Mouse (Mus musculus) hindbrain, embryonic 12.5 days (tissue): ENCODE results near the gene Myo16. TPM values are rescaled to one million over a fixed set of nuclear protein-coding genes. Genes with fewer than 3 reads are reported as not detected.

ENCODE experiments used
- ATAC-seq: fragments of 200-750 bp; cut with Nextera tagmentation; 2 replicates; pipeline ENCODE4 v1.8.0; 2017; ENCODE audit warnings: moderate TSS enrichment; ENCODE audit not compliant: low FRiP score
- H3K27ac ChIP-seq: fragments of 300-500 bp; sonication (generic); 2 replicates; pipeline ENCODE4 v1.5.1; 2016; ENCODE audit warnings: mild to moderate bottlenecking
- H3K27me3 ChIP-seq: fragments of 300-500 bp; sonication (generic); 2 replicates; pipeline ENCODE4 v1.6.1; 2016; ENCODE audit warnings: mild to moderate bottlenecking
- H3K36me3 ChIP-seq: fragments of 300-500 bp; sonication (generic); 2 replicates; pipeline ENCODE4 v1.6.1; 2016; ENCODE audit warnings: mild to moderate bottlenecking
- H3K4me1 ChIP-seq: fragments of 300-500 bp; sonication (generic); 2 replicates; pipeline ENCODE4 v1.6.1; 2016
- H3K4me2 ChIP-seq: fragments of 300-500 bp; sonication (generic); replicated peaks from 2 replicates; pipeline ENCODE4 v1.6.1; 2016; ENCODE audit warnings: mild to moderate bottlenecking
- H3K4me3 ChIP-seq: fragments of 300-500 bp; sonication (generic); 2 replicates; pipeline ENCODE4 v1.5.1; 2016; ENCODE audit warnings: mild to moderate bottlenecking
- H3K9ac ChIP-seq: fragments of 300-500 bp; sonication (generic); 2 replicates; pipeline ENCODE4 v1.6.1; 2016; ENCODE audit warnings: mild to moderate bottlenecking, moderate library complexity
- H3K9me3 ChIP-seq: fragments of 300-500 bp; sonication (generic); replicated peaks from 2 replicates; pipeline ENCODE4 v1.6.1; 2016; ENCODE audit warnings: mild to moderate bottlenecking
- WGBS: fragments of 180-500 bp; shearing (Covaris S2); methylation state at CpG from one replicate; pipeline ENCODE4 v1.1.7; 2016; 5-methylcytosine and 5-hydroxymethylcytosine counted together
- polyA plus RNA-seq: library from polyadenylated mRNA; unstranded; fragments of >200 nt; fragmentation: Nextera tagmentation; extraction: Ambion mirVana; gene quantifications from 2 replicates; pipeline ENCODE4 v1.2.1, GENCODE M21; 2016

The Myo16 gene
- polyA plus RNA-seq, 1 experiment from 2014 or later = 4.3 TPM

- Histone ChIP-seq H3K27me3 (no peaks in the 10 kb centered on the region), H3K4me3 (no peak overlapping the region), H3K9me3 (no peaks in the 10 kb centered on the region), H3K4me1 (no peaks in the 10 kb centered on the region), H3K4me2 (no peak overlapping the region), H3K36me3 (peaks cover 3% of the 10 kb centered on the region; the same call in 1 of the 2 replicates), H3K27ac (no peak overlapping the region), H3K9ac (no peak overlapping the region)
- no peak for ATAC-seq
- 91% methylated on average over 10 of the region's 10 CpGs for WGBS
These were observed 421.5 kb downstream of the Myo16 start for GRCm38 (mm10) chr8:10575244-10575643.

- Histone ChIP-seq H3K27me3 (no peaks in the 10 kb centered on the region), H3K4me1 (peaks cover 15% of the 10 kb centered on the region), H3K4me2 (no peak overlapping the region; the same call in 1 of the 2 replicates), H3K36me3 (no peaks in the 10 kb centered on the region), H3K4me3 (no peak overlapping the region), H3K9ac (no peak overlapping the region), H3K27ac (no peak overlapping the region), H3K9me3 (no peaks in the 10 kb centered on the region)
- 39% methylated on average over 10 of the region's 14 CpGs for WGBS
- ATAC-seq = 0 out of 2 replicates have a peak, but pooled peaks have one; percentile 68
These were observed 433.4 kb downstream of the Myo16 start for GRCm38 (mm10) chr8:10586956-10587744.

GRCm38 (mm10) chr8:10589422-10589933 lies 435.8 kb downstream of the Myo16 start:
- peaks cover 15% of the 10 kb centered on the region for H3K4me1 ChIP-seq
- H3K27me3 ChIP-seq = no peaks in the 10 kb centered on the region
- H3K4me2 ChIP-seq = no peak overlapping the region
- no peak overlapping the region for H3K27ac ChIP-seq
- H3K9me3 ChIP-seq = no peaks in the 10 kb centered on the region
- H3K36me3 ChIP-seq = no peaks in the 10 kb centered on the region
- no peak overlapping the region for H3K9ac ChIP-seq
- ATAC-seq = no peak
- WGBS = 84% methylated on average over 11 of the region's 11 CpGs
- H3K4me3 ChIP-seq = no peak overlapping the region

- Histone ChIP-seq H3K4me3 (no peak overlapping the region), H3K27me3 (no peaks in the 10 kb centered on the region), H3K4me2 (no peak overlapping the region), H3K4me1 (no peaks in the 10 kb centered on the region; the same call in 1 of the 2 replicates), H3K9me3 (no peaks in the 10 kb centered on the region), H3K9ac (no peak overlapping the region), H3K36me3 (no peaks in the 10 kb centered on the region), H3K27ac (no peak overlapping the region)
- no peak for ATAC-seq
- 87% methylated on average over 6 of the region's 6 CpGs for WGBS
These were observed 439.2 kb downstream of the Myo16 start for GRCm38 (mm10) chr8:10592917-10593316.

- no peaks in the 10 kb centered on the region for H3K9me3 ChIP-seq
- no peaks in the 10 kb centered on the region for H3K27me3 ChIP-seq
- 89% methylated on average over 3 of the region's 3 CpGs for WGBS
- no peak overlapping the region for H3K4me2 ChIP-seq
- no peak overlapping the region for H3K4me3 ChIP-seq
- no peak overlapping the region for H3K27ac ChIP-seq
- H3K9ac ChIP-seq = no peak overlapping the region
- no peaks in the 10 kb centered on the region; the same call in 1 of the 2 replicates for H3K4me1 ChIP-seq
- H3K36me3 ChIP-seq = no peaks in the 10 kb centered on the region
- ATAC-seq = no peak
These were observed 442.6 kb downstream of the Myo16 start for GRCm38 (mm10) chr8:10596353-10596752.

- ATAC-seq = no peak
- 86% methylated on average over 5 of the region's 5 CpGs for WGBS
- Histone ChIP-seq H3K9me3 (no peaks in the 10 kb centered on the region), H3K4me2 (no peak overlapping the region), H3K4me1 (no peaks in the 10 kb centered on the region; the same call in 1 of the 2 replicates), H3K9ac (no peak overlapping the region), H3K27me3 (no peaks in the 10 kb centered on the region), H3K36me3 (no peaks in the 10 kb centered on the region), H3K4me3 (no peak overlapping the region), H3K27ac (no peak overlapping the region)
These were observed 443.9 kb downstream of the Myo16 start for GRCm38 (mm10) chr8:10597595-10597994.

- no peak for ATAC-seq
- H3K9me3 ChIP-seq = no peaks in the 10 kb centered on the region
- no peak overlapping the region for H3K27ac ChIP-seq
These were observed 445.2 kb downstream of the Myo16 start for GRCm38 (mm10) chr8:10598889-10599288.

GRCm38 (mm10) chr8:10606028-10606815 lies 452.5 kb downstream of the Myo16 start:
- H3K4me3 ChIP-seq = no peak overlapping the region
- ATAC-seq = no peak
- H3K4me2 ChIP-seq = no peak overlapping the region
- peaks cover 9% of the 10 kb centered on the region for H3K4me1 ChIP-seq
- no peak overlapping the region for H3K9ac ChIP-seq
- H3K27me3 ChIP-seq = no peaks in the 10 kb centered on the region
- no peak overlapping the region for H3K27ac ChIP-seq
- 51% methylated on average over 12 of the region's 12 CpGs for WGBS
- no peaks in the 10 kb centered on the region for H3K36me3 ChIP-seq
- no peaks in the 10 kb centered on the region for H3K9me3 ChIP-seq

More at GRCm38 (mm10) chr8:10598889-10599288, 445.2 kb downstream of the Myo16 start:
- no peak overlapping the region for H3K9ac ChIP-seq
- H3K4me2 ChIP-seq = no peak overlapping the region
- no peak overlapping the region for H3K4me3 ChIP-seq
- no peaks in the 10 kb centered on the region for H3K27me3 ChIP-seq
- no peaks in the 10 kb centered on the region for H3K36me3 ChIP-seq
- H3K4me1 ChIP-seq = peaks cover under 1% of the 10 kb centered on the region; the same call in 1 of the 2 replicates
- WGBS = 89% methylated on average over 5 of the region's 5 CpGs

GRCm38 (mm10) chr8:10606816-10607209 lies 453.1 kb downstream of the Myo16 start:
- no peaks in the 10 kb centered on the region for H3K36me3 ChIP-seq
- no peak overlapping the region for H3K4me3 ChIP-seq
- no peaks in the 10 kb centered on the region for H3K27me3 ChIP-seq
- no peak overlapping the region for H3K27ac ChIP-seq
- H3K9ac ChIP-seq = no peak overlapping the region
- no peak for ATAC-seq
- H3K4me2 ChIP-seq = no peak overlapping the region
- 73% methylated on average over 4 of the region's 4 CpGs for WGBS
- H3K9me3 ChIP-seq = no peaks in the 10 kb centered on the region
- H3K4me1 ChIP-seq = peaks cover 9% of the 10 kb centered on the region

- no peaks in the 10 kb centered on the region for H3K27me3 ChIP-seq
- no peak for ATAC-seq
- WGBS = 82% methylated on average over 5 of the region's 5 CpGs
- no peak overlapping the region for H3K27ac ChIP-seq
- H3K4me3 ChIP-seq = no peak overlapping the region
- H3K9me3 ChIP-seq = no peaks in the 10 kb centered on the region
- H3K9ac ChIP-seq = no peak overlapping the region
- peaks cover 3% of the 10 kb centered on the region for H3K4me1 ChIP-seq
- H3K36me3 ChIP-seq = no peaks in the 10 kb centered on the region
- H3K4me2 ChIP-seq = no peak overlapping the region
These were observed 457.9 kb downstream of the Myo16 start for GRCm38 (mm10) chr8:10611636-10612035.

- no peak overlapping the region for H3K27ac ChIP-seq
- no peak for ATAC-seq
These were observed 459.7 kb downstream of the Myo16 start for GRCm38 (mm10) chr8:10613371-10613770.

GRCm38 (mm10) chr8:10619689-10620088 lies 466.0 kb downstream of the Myo16 start:
- Histone ChIP-seq H3K36me3 (no peaks in the 10 kb centered on the region), H3K9me3 (no peaks in the 10 kb centered on the region), H3K4me1 (no peaks in the 10 kb centered on the region), H3K4me2 (no peak overlapping the region), H3K27ac (no peak overlapping the region), H3K9ac (no peak overlapping the region), H3K4me3 (no peak overlapping the region), H3K27me3 (no peaks in the 10 kb centered on the region)
- ATAC-seq = no peak
- 92% methylated on average over 2 of the region's 2 CpGs for WGBS

More at GRCm38 (mm10) chr8:10613371-10613770, 459.7 kb downstream of the Myo16 start:
- no peaks in the 10 kb centered on the region for H3K27me3 ChIP-seq
- H3K9ac ChIP-seq = no peak overlapping the region
- no peaks in the 10 kb centered on the region; the same call in 1 of the 2 replicates for H3K4me1 ChIP-seq
- 66% methylated on average over 2 of the region's 2 CpGs for WGBS
- no peaks in the 10 kb centered on the region for H3K9me3 ChIP-seq
- no peak overlapping the region for H3K4me2 ChIP-seq
- no peaks in the 10 kb centered on the region for H3K36me3 ChIP-seq
- H3K4me3 ChIP-seq = no peak overlapping the region
